Mouse (Mus musculus) thymus, postnatal 14 days (tissue): ENCODE measurements at regions not wholly inside any gene's neighbourhood (a gene's known extent, or its start where the extent isn't known, plus 50 kb on each side); places are given as distances from the start of the nearest gene placed in this dataset.

ENCODE experiments used
- DNase-seq: peaks from one replicate; pipeline ENCODE4 v3.0.0; 2021

DNA sequence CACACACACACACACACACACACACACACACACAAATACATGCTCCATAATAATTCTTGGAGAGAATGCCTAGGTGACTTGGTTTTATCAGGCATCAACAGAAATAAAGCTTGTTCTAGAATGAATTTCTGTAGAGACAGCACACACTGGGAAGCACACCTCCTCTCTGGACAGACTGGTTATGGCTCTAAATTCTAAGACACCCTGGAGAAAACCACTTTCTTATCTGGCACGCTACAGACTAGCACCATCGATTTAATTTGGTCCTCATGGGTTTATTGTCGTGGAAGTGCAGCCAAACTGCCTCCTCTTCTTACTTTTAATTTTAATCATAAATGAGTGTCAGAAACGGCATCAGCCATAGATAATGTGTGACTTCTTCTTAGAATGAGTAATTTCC is 422.8 kb upstream of the Adgrl2 start:
- DNase-seq, result no peak

DNA sequence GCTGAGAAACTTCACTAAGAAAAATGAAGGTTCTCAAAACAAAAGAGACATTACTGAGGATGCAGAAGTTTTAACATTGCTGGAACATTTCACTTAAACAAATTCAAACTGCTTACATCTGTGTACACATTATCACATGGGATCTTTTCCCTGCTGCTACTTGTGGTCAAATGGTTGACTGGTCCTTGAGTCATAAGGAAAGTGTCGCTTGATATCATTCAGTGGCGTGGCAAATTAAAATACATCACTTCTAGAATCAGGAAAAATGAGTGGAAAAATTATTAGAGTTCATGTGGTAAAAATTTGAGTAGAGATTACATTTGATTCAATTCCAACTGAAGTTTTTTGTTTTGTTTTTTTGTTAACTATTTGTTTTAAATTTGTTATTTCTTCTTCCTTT is 420.2 kb upstream of the Adgrl2 start:
- DNase-seq, result no peak

DNA sequence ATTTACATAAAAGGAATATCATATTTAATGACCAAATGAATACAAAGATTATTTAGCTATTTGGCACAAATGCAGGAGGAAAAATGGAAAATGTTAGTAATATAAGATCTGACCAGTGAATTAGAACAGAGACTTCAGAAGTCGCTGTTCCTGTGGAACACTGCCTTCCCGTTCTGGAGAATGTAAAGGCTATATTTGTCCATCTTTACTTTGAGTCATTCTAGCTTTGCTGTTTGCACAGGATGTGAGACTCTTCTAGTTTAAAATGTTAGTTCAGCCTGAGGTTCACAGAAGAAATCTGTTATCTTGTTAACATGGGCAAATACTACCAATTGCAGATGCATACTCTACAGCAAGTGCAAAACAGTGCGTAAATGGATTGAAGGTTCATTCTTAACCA is 418.5 kb upstream of the Adgrl2 start:
- no peak for DNase-seq

DNA sequence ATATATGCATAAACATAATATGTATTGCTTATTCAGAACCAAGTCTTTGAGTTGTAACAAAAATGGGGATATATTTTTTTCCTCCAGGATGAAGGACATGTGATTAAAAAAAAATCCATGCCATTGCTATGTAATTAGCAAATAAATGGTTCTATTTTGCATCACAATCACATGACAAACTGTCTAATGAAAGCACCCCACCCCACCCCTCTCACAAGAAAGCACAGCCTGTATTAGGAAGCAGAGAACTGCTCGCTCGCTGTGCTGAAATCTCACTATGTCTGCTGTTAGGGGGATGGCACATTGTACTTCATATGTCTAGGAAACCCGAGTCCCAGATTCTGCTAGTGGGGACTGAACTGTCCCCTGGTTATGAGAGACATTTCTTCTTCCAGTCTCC is 415.5 kb upstream of the Adgrl2 start:
- DNase-seq, result no peak

DNA sequence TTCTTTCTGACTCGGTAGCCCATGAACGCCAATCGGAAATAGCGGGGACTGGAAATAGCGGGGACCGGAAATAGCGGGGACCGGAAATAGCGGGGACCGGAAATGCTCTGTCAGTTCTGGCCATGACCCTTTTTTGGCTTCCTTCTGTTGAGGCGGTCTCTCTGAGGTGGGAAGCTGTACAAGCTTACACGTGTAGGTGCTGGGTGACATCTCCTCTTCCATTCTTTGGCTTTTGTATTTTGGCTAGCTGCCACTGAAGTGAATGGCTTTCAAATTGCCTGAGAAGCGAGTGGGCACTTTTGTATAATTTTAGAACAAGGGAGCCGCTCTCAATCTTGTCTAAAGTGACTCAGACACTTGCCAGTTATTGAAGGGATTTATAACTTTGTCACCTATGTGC is 414.3 kb upstream of the Adgrl2 start:
- DNase-seq, result no peak

DNA sequence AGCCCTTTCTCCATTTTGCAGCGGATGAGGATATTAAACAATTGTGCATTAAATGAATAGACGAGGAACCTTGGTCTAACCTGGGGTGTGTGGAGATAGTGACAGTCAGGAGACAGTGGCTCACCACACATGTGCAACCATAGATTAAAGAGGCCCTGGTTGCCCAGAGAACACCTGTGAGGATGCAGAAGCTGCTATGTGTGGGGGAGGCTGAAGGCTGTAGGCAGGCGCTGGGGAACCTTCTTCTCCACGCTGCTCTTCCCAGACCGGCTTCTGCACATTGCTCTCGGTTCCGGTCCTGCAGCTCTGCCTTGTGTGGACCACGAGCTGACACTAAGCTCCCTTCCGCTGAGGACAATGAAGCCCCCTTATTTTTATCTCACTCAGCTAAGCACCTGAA is 412.1 kb upstream of the Adgrl2 start:
- no peak for DNase-seq

DNA sequence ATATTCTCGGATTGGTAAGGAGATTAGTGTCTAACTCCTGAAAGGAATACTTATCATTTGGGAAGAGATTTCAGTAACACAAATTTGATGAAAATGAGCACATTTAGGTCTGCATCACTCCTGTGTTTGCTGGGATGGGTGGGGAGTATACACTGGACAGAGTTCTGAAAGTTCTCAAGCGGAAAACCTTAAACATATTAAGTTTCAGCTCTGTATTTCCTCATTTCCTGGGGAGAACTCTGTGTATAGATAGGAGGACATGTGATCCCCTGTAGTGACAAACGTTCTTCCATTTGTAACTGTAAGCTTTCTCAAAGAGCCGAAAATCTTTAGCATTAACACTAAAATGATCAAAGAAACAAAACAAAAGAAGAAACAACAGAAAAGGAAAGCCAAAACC is 404.7 kb upstream of the Adgrl2 start:
- DNase-seq, result no peak

DNA sequence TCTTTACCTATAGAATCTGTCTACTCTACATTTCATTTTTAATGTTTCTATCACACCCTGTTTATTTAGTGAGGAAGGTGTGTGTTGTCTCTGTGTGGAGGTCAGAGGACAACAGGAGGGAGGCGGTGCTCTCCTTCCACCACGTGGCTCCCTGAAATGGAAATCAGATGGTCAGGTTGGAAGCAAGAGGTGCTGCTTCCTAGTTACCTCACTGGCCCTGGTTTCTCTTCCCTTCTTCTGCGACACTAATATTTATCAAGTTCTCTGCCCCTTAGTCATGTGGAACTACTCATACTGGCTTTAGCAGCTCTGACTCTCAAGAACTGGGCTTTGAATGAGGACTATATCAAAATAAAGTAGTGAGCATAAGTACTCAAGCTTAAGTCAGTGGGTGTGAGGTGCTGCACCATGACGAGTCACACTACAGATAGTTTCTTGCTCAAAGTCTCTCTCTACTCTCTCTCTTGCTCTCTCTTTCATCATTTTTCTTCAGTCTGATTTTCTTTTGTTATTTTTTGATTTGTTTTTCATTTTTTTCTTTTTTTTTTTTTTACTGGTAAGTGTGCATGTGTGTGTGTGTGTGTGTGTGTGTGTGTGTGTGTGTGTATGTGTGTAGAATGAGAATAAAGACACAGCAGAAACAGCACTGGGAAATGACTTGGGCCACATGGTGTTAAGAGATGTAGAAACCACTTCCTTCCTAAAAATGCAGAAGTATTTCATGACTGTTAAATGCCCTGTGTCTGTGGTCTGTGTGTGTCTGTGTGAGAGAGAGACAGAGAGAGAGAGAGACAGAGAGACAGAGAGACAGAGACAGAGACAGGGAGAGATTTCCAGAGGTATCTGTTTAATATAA is 403.2 kb upstream of the Adgrl2 start:
- DNase-seq, result no peak

DNA sequence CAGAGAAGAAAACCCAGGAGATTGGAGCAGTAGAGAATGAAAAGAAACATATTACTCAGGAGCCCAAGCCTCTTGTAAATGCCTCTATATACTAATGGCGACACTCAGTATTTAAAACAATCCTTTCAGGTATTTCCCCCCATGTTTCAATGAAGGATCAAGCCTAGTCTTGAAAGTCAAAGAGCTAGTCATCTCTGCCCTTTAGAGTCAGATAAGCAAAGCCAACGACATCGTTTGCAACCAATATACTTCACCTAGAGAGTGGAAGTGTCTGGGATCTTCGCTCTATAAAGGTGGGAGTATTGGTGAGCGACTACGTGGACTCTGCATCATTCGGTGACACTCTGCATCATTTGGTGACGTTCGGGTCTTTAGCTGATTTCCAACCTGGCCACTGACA is 401.8 kb upstream of the Adgrl2 start:
- DNase-seq, result no peak

DNA sequence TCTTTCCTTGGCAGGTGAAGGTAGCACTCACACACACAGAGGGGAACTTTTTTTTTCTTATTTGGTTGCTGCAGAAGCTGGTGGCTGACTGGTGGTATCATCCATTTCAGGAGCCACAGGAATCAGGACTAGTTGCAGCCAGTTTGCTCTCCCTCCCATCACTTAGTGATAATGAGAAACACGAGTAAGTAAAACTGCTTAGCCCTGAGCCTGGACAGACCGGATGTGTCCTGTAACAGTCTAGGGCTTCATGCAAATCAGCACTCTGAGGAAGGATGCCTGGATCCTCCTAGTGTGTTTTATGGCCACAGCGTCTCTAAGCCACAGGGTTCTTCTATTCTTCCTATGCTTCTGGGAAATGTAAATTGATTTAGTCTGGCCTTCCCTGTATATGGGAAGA is 397.2 kb upstream of the Adgrl2 start:
- DNase-seq, result no peak

DNA sequence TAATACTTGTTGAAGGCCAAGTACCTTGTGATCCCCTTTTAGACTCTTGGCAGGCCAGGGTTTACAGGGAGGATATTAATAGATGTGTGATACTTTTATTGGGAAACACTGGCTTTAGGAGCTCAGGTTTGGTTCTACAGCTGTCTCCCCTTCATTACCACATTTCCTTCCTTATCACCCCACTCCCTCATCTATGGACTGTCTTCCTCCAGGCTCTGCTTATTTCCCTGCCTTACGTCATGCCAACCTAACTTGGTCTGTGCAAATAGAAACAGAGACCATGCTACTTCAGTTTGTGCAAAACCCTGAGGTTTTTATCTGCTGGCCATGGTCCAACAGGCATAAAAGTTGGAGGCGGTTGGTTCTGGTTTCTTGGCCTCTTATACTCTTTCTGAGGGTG is 395.7 kb upstream of the Adgrl2 start:
- no peak for DNase-seq

DNA sequence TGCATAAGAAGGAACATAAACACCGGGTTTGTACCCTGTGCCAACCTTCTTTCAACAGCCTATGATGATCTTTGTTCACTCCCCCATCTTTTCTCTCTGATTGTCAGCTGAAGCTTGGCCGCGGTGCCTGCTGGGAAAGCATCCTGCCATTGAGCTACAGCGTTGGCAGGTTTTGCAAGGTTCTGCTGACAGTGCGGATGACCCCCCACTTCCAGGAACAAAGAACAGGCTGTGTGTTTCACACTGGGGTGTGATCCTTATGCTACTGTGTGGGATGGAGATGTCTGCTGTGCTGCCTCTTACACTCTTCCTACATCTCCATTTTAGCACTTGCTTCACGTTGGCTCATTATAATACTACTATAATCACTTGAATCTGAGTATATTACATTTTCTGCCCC is 395.0 kb upstream of the Adgrl2 start:
- DNase-seq, result no peak

DNA sequence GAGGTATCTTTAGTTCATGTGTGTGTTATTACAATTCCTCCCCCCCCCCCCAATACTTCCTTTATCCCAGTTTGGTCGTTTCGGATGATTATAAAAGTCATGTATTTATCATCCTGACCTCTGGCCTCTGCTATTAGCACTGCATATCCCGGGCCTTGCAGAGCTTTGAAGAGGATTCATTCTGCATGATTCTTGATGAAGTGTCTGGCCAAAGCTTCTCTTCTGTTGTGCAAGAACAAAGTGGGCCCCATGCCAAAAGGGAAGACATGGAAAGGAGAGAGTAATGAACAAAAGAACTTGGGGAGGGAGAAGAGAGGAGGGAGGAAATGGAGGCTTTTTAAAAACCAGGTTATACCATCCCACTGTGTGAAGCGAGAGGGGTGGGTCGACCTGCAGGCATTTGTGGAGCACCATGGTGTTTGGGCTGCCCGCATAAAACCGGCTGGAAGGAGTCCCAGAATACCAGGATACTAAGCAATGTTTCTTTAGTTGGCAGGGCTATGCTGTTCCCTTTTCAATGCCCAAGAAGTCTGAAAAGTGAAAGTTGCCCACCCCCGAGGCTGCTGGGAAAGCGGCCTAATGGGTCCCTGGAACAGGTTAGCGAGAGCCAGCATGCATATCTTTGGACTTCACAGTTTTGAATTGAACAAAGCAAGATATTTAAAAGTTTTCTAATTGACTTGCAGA is 391.3 kb upstream of the Adgrl2 start:
- no peak for DNase-seq

DNA sequence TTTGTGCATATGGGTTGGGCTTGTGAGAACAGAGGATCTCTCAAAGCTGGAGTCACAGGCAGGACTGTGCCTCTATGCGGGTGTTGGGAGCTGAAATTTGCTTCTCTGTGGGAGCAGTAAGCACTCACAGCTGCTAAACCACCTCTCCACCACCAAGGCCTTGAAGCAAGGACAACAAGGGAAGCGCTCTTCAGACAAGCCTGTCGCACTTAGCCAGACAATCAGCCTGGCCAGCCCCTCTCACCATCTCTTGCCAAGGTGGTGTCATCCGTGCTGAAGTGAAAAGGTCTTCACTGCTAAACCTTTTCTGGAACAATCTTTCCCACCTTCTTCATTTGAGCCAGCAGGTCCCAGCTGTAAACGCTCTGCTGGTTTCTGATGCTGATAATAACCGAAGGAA is 390.7 kb upstream of the Adgrl2 start:
- DNase-seq, result no peak

DNA sequence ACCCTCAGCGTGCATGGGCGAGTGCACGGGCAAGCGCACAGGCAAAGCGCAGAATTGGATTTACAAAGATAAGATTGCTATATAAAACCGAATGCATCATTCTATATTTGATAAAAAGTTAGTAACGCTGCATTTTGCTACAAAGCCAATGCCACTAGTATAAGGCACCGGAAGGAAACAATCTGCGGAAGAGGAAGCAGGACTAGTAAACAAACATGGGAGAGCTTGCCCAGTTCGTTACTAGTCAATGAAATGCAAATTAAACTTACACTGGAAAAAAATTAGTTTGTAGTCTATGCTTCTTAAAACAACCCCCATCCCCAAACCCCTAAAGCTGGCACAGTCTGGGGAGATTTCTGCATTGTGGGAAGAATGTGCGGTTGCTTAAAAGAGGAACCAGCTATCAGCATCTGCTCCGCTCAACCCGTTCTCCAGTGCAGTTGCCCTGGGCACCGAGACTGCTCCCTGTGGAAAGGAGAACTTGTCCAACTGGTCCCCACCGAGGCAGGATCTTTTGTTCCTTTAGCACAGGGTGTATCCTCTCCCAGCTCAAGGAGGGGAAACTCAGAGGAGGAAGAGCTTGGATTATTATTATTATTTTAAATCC is 389.6 kb upstream of the Adgrl2 start:
- no peak for DNase-seq

DNA sequence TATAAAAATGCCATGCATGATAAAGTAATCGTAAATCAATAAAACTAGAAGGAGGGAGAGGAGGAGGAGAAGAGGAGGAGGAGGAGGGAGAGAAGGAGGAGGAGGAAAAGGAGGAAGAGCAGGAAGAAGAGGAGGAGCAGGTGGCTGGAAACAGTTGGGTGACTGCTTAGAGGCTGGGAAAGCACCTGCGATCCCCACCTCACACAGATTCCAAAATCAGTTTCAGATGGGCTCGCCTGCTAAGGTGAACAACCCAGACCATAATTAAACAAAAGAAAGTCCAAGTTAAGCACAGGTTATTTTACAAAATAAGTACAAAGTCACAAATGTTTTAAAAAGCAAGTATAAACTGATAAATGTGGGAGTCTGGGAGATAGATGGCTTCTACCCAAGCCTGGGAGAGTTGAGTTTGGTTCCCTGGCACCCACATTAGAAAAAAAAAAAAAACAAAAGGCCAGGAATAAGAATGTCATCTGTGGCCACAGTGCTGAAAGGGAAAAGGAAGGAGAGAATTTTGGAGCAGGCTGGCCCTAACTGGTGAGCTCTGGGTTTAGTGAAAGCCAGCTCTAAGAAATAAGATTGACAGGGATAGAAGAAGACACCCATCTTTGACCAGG is 389.0 kb upstream of the Adgrl2 start:
- no peak for DNase-seq

DNA sequence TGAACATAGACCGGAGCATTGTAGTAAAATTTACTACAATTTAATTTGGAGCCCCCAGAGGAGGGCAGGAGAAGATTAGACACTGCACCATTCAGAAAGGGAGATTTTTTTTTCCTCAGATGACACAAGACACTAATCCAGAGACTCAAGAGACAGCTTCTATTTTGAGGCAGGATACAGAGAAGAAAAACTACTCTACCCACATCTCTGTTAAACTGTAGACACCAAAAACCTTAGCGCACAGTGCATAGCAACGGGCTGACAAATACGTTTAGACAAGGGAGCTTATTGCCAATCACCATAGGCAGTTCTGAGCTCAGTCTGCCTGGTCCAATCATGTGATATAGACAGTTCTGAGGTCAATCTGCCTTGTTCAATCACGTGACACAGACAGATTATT is 381.1 kb upstream of the Adgrl2 start:
- DNase-seq, result no peak

DNA sequence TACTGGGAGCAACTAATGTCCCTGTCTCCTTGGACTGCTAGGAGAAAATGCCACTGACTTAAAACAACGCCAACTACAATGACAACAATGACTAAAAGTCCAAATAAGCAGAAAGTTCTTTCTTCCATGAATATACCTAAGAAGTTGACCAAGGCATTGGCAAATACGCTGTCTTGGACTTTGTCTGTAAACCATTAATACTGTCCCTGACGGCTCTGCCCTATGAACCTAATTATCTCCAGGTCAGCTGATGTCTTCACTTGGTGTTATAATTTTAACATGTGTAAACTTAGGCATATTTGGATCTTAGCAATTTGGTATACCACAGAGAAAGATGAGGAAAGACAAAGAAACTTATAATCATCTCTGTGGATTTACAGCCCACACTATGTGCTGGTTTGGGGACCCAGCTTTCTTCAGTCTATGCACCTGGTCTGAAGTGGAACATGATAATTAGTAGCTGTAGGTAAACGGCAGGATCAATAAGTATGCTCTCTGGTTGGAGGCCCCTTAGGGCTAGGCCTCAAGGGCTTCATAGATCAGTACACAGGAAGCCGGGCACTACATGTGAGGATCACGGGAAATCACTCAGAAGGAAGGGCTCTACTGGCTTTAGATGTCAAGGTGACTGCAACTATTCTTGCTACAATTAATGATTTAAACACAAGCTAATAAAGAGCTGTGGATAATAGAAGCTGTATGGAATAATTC is 380.3 kb upstream of the Adgrl2 start:
- no peak for DNase-seq

DNA sequence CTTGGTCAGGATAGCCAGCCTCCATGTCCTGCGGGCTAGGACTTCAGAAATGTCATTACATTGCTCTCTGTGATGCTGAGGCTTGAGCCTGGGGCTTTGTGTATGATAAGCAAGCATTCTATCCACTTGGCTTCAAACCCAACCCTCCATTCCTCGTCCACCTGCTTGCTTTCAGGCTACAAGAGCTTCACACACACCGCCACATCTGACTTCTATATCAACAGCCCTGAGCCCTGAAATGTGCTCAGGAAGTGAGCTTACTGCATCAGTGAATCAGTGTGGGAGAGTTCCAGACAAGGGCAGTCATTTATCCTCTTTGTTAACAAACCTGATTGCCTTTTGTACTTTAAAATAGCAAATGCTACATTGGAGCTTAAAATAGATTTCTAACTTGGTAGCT is 377.5 kb upstream of the Adgrl2 start:
- DNase-seq, result no peak

DNA sequence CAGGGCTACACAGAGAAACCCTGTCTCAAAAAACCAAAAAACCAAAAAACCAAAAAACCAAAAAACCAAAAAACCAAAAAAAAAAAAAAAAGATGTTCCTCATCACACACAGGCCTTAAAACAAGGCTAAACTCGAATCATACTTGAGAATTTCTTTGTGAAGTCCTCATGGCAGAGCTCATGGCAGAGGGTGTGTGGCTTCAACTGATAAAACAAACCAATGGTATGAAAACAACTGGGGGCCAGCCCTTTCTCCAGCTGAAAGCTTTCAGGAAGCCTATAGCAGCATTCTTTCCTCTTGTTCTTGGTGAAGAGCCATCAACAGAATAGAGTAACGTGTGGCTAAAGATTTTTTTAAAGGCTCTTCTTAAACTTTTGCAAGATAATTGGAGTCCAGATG is 369.8 kb upstream of the Adgrl2 start:
- no peak for DNase-seq

DNA sequence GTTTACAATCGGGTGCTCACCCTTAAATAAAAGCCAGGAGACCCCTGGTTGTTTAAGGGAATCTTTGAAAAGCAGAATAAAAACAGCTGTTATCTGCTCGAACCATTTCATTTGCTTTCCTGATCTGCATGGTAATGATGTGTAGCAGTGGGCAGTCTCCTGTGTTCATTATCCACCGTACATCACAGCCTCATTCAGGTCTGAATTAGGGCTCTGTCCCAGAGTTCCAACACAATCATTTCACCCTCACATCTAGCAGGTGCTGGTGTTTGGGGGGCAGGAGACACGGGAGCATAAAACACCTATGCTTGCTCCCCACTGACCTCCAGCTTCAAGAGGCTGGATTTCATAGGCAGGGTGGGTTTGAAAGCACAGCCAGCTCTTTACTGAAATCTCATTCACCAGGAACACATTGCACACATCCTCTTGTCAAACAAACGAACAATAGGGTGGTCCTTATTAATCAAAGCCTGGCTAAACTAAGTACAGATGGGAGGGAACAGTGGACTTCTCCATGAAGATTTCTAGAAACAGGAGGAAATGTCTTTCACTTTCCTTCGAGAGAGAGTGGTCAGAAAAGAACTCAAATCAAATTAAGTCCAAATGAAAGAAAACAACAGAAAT is 368.3 kb upstream of the Adgrl2 start:
- no peak for DNase-seq

DNA sequence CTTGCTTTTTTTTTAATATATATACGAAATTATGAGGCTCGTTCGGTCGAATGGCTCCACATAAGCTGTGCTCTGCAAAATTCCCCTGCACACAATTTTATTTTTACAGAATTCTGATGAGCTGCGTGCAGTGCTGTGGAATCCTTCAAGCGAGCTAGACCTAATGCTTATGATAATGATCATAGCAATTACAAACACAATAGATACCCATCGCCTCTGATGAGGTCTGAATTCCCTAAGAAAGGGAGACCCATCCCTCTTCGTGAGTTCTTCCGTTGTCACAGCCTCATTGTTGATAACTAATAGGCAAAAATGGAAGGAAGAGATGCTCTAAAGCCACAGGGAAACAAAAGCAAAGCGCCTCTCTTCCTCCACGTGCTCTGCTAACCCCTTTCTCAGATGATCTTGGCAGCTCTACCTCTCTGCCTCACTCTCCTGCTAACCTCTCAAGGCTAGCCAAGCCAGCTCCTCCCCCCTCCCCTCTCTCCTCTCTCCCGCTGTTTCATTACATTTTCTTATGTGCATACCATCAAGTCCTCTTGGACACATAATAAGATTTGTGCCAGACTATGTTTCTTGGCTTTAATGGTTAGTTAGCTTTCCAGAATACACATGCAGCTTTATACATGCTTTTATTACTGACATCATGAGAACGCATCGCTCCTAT is 367.7 kb upstream of the Adgrl2 start:
- no peak for DNase-seq
